Mouse (Mus musculus) embryo, embryonic 11.5 days (tissue): ENCODE results near the gene Gm20431.
A peak's percentile ranks its signal among the peaks of the same experiment; 100 is the strongest.

ENCODE experiments used
- DNase-seq: peaks from one replicate; pipeline ENCODE4 v3.0.0-alpha.2; 2012; ENCODE audit warnings: low read depth, low spot score

The Gm20431 gene

GRCm38 (mm10) chr2:167599195-167599594 is 62.1 kb downstream of the Gm20431 start:
- no peak for DNase-seq

GRCm38 (mm10) chr2:167597492-167598186 is 63.7 kb downstream of the Gm20431 start:
- no peak for DNase-seq

GRCm38 (mm10) chr2:167596726-167597491 is 64.4 kb downstream of the Gm20431 start:
- no peak for DNase-seq

- no peak for DNase-seq
These were observed 65.0 kb downstream of the Gm20431 start for GRCm38 (mm10) chr2:167596262-167596661.

GRCm38 (mm10) chr2:167595761-167596171 is 65.5 kb downstream of the Gm20431 start:
- DNase-seq: peak; percentile 62

GRCm38 (mm10) chr2:167594444-167594934 is 66.8 kb downstream of the Gm20431 start:
- no peak for DNase-seq

- no peak for DNase-seq
These were observed 67.6 kb downstream of the Gm20431 start for GRCm38 (mm10) chr2:167593551-167594250.

GRCm38 (mm10) chr2:167588774-167589577 is 72.3 kb downstream of the Gm20431 start:
- DNase-seq: no peak

GRCm38 (mm10) chr2:167586976-167587375 is 74.3 kb downstream of the Gm20431 start:
- DNase-seq: no peak

- DNase-seq: no peak
These were observed 75.3 kb downstream of the Gm20431 start for GRCm38 (mm10) chr2:167586041-167586440.

- DNase-seq: no peak
These were observed 76.0 kb downstream of the Gm20431 start for GRCm38 (mm10) chr2:167585273-167585672.

GRCm38 (mm10) chr2:167583161-167583952 is 77.9 kb downstream of the Gm20431 start:
- no peak for DNase-seq

- no peak for DNase-seq
These were observed 82.8 kb downstream of the Gm20431 start for GRCm38 (mm10) chr2:167578521-167578920.

- DNase-seq: no peak
These were observed 84.0 kb downstream of the Gm20431 start for GRCm38 (mm10) chr2:167577186-167577785.

- DNase-seq: no peak
These were observed 85.1 kb downstream of the Gm20431 start for GRCm38 (mm10) chr2:167576121-167576620.

GRCm38 (mm10) chr2:167575581-167575980 is 85.7 kb downstream of the Gm20431 start:
- DNase-seq: no peak

GRCm38 (mm10) chr2:167574814-167575213 is 86.5 kb downstream of the Gm20431 start:
- no peak for DNase-seq

- DNase-seq: no peak
These were observed 89.7 kb downstream of the Gm20431 start for GRCm38 (mm10) chr2:167571442-167572220.

- DNase-seq: no peak
These were observed 90.5 kb downstream of the Gm20431 start for GRCm38 (mm10) chr2:167570815-167571214.
